Mouse (Mus musculus): ENCODE results near the gene Adcy3. TPM values are rescaled to one million over a fixed set of nuclear protein-coding genes. Genes with fewer than 3 reads are reported as not detected.
"Not testable (repeated sequence)": the region's sequence is repeated elsewhere in the genome, so short reads cannot be mapped to it uniquely, and the experiment has no call there.

Gene Adcy3
- polyA plus RNA-seq, 1 experiment: 27.1 TPM

GRCm38 (mm10) chr12:4232777-4233176, 99.9 kb downstream of the Adcy3 start:
- no peak overlapping the region for H3K27ac ChIP-seq (ENCODE audit: insufficient read depth, low read length)
- TF ChIP-seq POLR2A (IDR thresholded peaks at IDR 0.05; ENCODE audit: extremely low read depth, insufficient read depth, low read length) (no peak), CTCF (IDR thresholded peaks at IDR 0.05; ENCODE audit: extremely low read depth, insufficient read depth, low read length) (no peak)
- H3K4me1 ChIP-seq (ENCODE audit: control insufficient read depth, insufficient read depth, low read length): no peaks in the 10 kb centered on the region
- H3K4me3 ChIP-seq (ENCODE audit: insufficient read depth, low read length): no peak overlapping the region; the same call in 1 of the 2 replicates

- no peak for TF ChIP-seq CTCF (IDR thresholded peaks at IDR 0.05; ENCODE audit: extremely low read depth, insufficient read depth, low read length)
- peak; percentile 62; the same call in 1 of the 2 replicates for TF ChIP-seq POLR2A (IDR thresholded peaks at IDR 0.05; ENCODE audit: extremely low read depth, insufficient read depth, low read length)
- no peaks in the 10 kb centered on the region for H3K4me1 ChIP-seq (ENCODE audit: control insufficient read depth, insufficient read depth, low read length)
- H3K4me3 ChIP-seq (ENCODE audit: insufficient read depth, low read length): peak within 1 kb of the TSS; percentile 60
- H3K27ac ChIP-seq (ENCODE audit: insufficient read depth, low read length): peak within 1 kb of the TSS; percentile 98
These were observed 100.9 kb downstream of the Adcy3 start, which contains the start of the genes Ptrhd1 and Cenpo for GRCm38 (mm10) chr12:4233572-4234508. Ptrhd1 (plus strand) TSS chr12:4234027. Cenpo (minus strand) TSS chr12:4234294.

GRCm38 (mm10) chr12:4237481-4237880, 104.6 kb downstream of the Adcy3 start:
- TF ChIP-seq CTCF (IDR thresholded peaks at IDR 0.05; ENCODE audit: extremely low read depth, insufficient read depth, low read length) (no peak), POLR2A (IDR thresholded peaks at IDR 0.05; ENCODE audit: extremely low read depth, insufficient read depth, low read length) (no peak)
- no peak overlapping the region for H3K4me3 ChIP-seq (ENCODE audit: insufficient read depth, low read length)
- no peak overlapping the region for H3K27ac ChIP-seq (ENCODE audit: insufficient read depth, low read length)
- no peaks in the 10 kb centered on the region for H3K4me1 ChIP-seq (ENCODE audit: control insufficient read depth, insufficient read depth, low read length)

- not testable (repeated sequence) for H3K4me3 ChIP-seq (ENCODE audit: insufficient read depth, low read length); H3K27ac ChIP-seq (ENCODE audit: insufficient read depth, low read length); H3K4me1 ChIP-seq (ENCODE audit: control insufficient read depth, insufficient read depth, low read length)
These were observed 107.4 kb downstream of the Adcy3 start for GRCm38 (mm10) chr12:4240281-4240680.

- no peak overlapping the region for H3K27ac ChIP-seq (ENCODE audit: insufficient read depth, low read length)
- no peak overlapping the region for H3K4me3 ChIP-seq (ENCODE audit: insufficient read depth, low read length)
- no peaks in the 10 kb centered on the region for H3K4me1 ChIP-seq (ENCODE audit: control insufficient read depth, insufficient read depth, low read length)
- no peak for TF ChIP-seq CTCF (IDR thresholded peaks at IDR 0.05; ENCODE audit: extremely low read depth, insufficient read depth, low read length)
- TF ChIP-seq POLR2A (IDR thresholded peaks at IDR 0.05; ENCODE audit: extremely low read depth, insufficient read depth, low read length): no peak
These were observed 110.9 kb downstream of the Adcy3 start for GRCm38 (mm10) chr12:4243805-4244204.

GRCm38 (mm10) chr12:4245742-4246141, 112.8 kb downstream of the Adcy3 start:
- TF ChIP-seq CTCF (IDR thresholded peaks at IDR 0.05; ENCODE audit: extremely low read depth, insufficient read depth, low read length): no peak
- TF ChIP-seq POLR2A (IDR thresholded peaks at IDR 0.05; ENCODE audit: extremely low read depth, insufficient read depth, low read length): no peak
- H3K27ac ChIP-seq (ENCODE audit: insufficient read depth, low read length): no peak overlapping the region
- H3K4me1 ChIP-seq (ENCODE audit: control insufficient read depth, insufficient read depth, low read length): no peaks in the 10 kb centered on the region
- H3K4me3 ChIP-seq (ENCODE audit: insufficient read depth, low read length): no peak overlapping the region

GRCm38 (mm10) chr12:4249786-4250185, 116.9 kb downstream of the Adcy3 start:
- H3K4me1 ChIP-seq (ENCODE audit: control insufficient read depth, insufficient read depth, low read length): 0 out of 2 replicates have a peak, but pooled peaks cover 1% of the 10 kb centered on the region
- no peak overlapping the region for H3K27ac ChIP-seq (ENCODE audit: insufficient read depth, low read length)
- H3K4me3 ChIP-seq (ENCODE audit: insufficient read depth, low read length): no peak overlapping the region
- no peak for TF ChIP-seq CTCF (IDR thresholded peaks at IDR 0.05; ENCODE audit: extremely low read depth, insufficient read depth, low read length)
- no peak for TF ChIP-seq POLR2A (IDR thresholded peaks at IDR 0.05; ENCODE audit: extremely low read depth, insufficient read depth, low read length)

- Histone ChIP-seq H3K27ac (ENCODE audit: insufficient read depth, low read length) (no peak overlapping the region), H3K4me1 (ENCODE audit: control insufficient read depth, insufficient read depth, low read length) (0 out of 2 replicates have a peak, but pooled peaks cover 1% of the 10 kb centered on the region), H3K4me3 (ENCODE audit: insufficient read depth, low read length) (no peak overlapping the region)
- TF ChIP-seq POLR2A (IDR thresholded peaks at IDR 0.05; ENCODE audit: extremely low read depth, insufficient read depth, low read length): no peak
- no peak for TF ChIP-seq CTCF (IDR thresholded peaks at IDR 0.05; ENCODE audit: extremely low read depth, insufficient read depth, low read length)
These were observed 120.1 kb downstream of the Adcy3 start for GRCm38 (mm10) chr12:4252742-4253655.

Other genes with a start within 250 kb of the Adcy3 start
- 4.2 and 4.5 TPM in 2 replicates for gene Pomc, start 178.2 kb upstream of the Adcy3 start, polyA plus RNA-seq (2012; rRNA removed)
- 70.3 and 74.8 TPM in 2 replicates for gene Efr3b, start 94.2 kb upstream of the Adcy3 start, polyA plus RNA-seq (2012; rRNA removed)
- 82.4 and 87.4 TPM in 2 replicates for gene Dnajc27, start 50.5 kb upstream of the Adcy3 start, polyA plus RNA-seq (2012; rRNA removed)
- gene Ptrhd1, start 100.9 kb downstream of the Adcy3 start, polyA plus RNA-seq (2012; rRNA removed): 6.4 and 7.3 TPM in 2 replicates
- gene Cenpo, start 101.2 kb downstream of the Adcy3 start, polyA plus RNA-seq (2012; rRNA removed): 6.5 and 7.7 TPM in 2 replicates